Comparison of ENCODE assay signal across 11 mouse cellular contexts in genomic region chr5:92488408-92488807, GRCm38 (mm10). TPM values are rescaled to one million over a fixed set of nuclear protein-coding genes. Genes with fewer than 3 reads are reported as not detected.
A peak's percentile ranks its signal among the peaks of the same experiment; 100 is the strongest.
DNase-seq lines count a peak whose midpoint lies in the region; ATAC-seq and TF ChIP-seq lines count a peak whose summit lies in the region.
"Had no signal": no experiment of that assay in that cellular context is flagged by ENCODE, and none has a peak within 500 bp of the region (broad histone marks: within the 10 kb centered on the region; RNA-seq: fewer than 3 reads in every experiment).

No protein-coding gene starts in this region.

- peak overlapping the region; percentile 22; the same call in 1 of the 2 replicates for H3K27ac ChIP-seq in heart, adult 2 months
- peak overlapping the region; percentile 26; the same call in 1 of the 2 replicates for H3K27ac ChIP-seq in liver, postnatal 0 days (ENCODE audit: low read depth)
- no peak overlapping the region for H3K27ac ChIP-seq in liver, embryonic 12.5 days
- H3K27ac ChIP-seq in lung, embryonic 15.5 days, result peak overlapping the region; percentile 81
- H3K27ac ChIP-seq in hindbrain, embryonic 11.5 days (ENCODE audit: low read depth, low read length), result no peak overlapping the region
- H3K27ac ChIP-seq: hindbrain, embryonic 12.5 days had no signal

- H3K9me3 ChIP-seq in liver, postnatal 0 days (ENCODE audit: low read length), result no peaks in the 10 kb centered on the region; the same call in 1 of the 2 replicates
- H3K9me3 ChIP-seq in liver, embryonic 12.5 days (replicated peaks), result no peaks in the 10 kb centered on the region
- no peaks in the 10 kb centered on the region for H3K9me3 ChIP-seq in lung, embryonic 15.5 days
- no peaks in the 10 kb centered on the region for H3K9me3 ChIP-seq in hindbrain, embryonic 11.5 days (ENCODE audit: control insufficient read depth, low read length)

- intact Hi-C loops in heart, adult 2 months (cut with DNase I), result no loop called here

- no peak overlapping the region for H3K4me2 ChIP-seq in liver, postnatal 0 days (ENCODE audit: low read depth, low read length)
- H3K4me2 ChIP-seq in liver, embryonic 12.5 days, result no peak overlapping the region
- peak overlapping the region; percentile 25 for H3K4me2 ChIP-seq in lung, embryonic 15.5 days
- H3K4me2 ChIP-seq in hindbrain, embryonic 11.5 days (replicated peaks; ENCODE audit: low read depth, low read length), result no peak overlapping the region
- H3K4me2 ChIP-seq: hindbrain, embryonic 12.5 days; midbrain, embryonic 11.5 days had no signal

- H3K4me1 ChIP-seq in heart, adult 2 months (ENCODE audit: control insufficient read depth, insufficient read depth, low read length), result peaks cover 20% of the 10 kb centered on the region
- peaks cover 27% of the 10 kb centered on the region for H3K4me1 ChIP-seq in liver, postnatal 0 days (ENCODE audit: insufficient read depth)
- H3K4me1 ChIP-seq in liver, embryonic 12.5 days, result peaks cover 37% of the 10 kb centered on the region
- peaks cover 54% of the 10 kb centered on the region for H3K4me1 ChIP-seq in lung, embryonic 15.5 days
- H3K4me1 ChIP-seq in hindbrain, embryonic 11.5 days (replicated peaks; ENCODE audit: control insufficient read depth, insufficient read depth, low read length), result no peaks in the 10 kb centered on the region

- 22% methylated on average over 3 of the region's 3 CpGs for WGBS in heart, adult 2 months
- WGBS in liver, postnatal 0 days (ENCODE audit: insufficient replicate concordance), result 65% methylated on average over 3 of the region's 3 CpGs
- WGBS in liver, embryonic 12.5 days (ENCODE audit: insufficient replicate concordance), result 51% methylated on average over 3 of the region's 3 CpGs
- WGBS in lung, embryonic 15.5 days, result 34% methylated on average over 3 of the region's 3 CpGs
- 80% methylated on average over 3 of the region's 3 CpGs for WGBS in hindbrain, embryonic 11.5 days

- H3K36me3 ChIP-seq in heart, adult 2 months (ENCODE audit: control insufficient read depth, insufficient read depth, low read length), result peaks cover 9% of the 10 kb centered on the region
- peaks cover 12% of the 10 kb centered on the region for H3K36me3 ChIP-seq in liver, postnatal 0 days (replicated peaks; ENCODE audit: insufficient read depth, low read length)
- H3K36me3 ChIP-seq in liver, embryonic 12.5 days, result peaks cover 14% of the 10 kb centered on the region
- H3K36me3 ChIP-seq in lung, embryonic 15.5 days, result peaks cover 9% of the 10 kb centered on the region; the same call in 1 of the 2 replicates
- H3K36me3 ChIP-seq in hindbrain, embryonic 11.5 days (ENCODE audit: control insufficient read depth, insufficient read depth, low read length), result 0 out of 2 replicates have a peak, but pooled peaks cover 4% of the 10 kb centered on the region

- H3K79me2 ChIP-seq in heart, adult 2 months (replicated peaks; ENCODE audit: control insufficient read depth, insufficient read depth, low read length), result peaks cover 6% of the 10 kb centered on the region

- no peaks in the 10 kb centered on the region for H3K27me3 ChIP-seq in heart, adult 2 months (ENCODE audit: control insufficient read depth, insufficient read depth, low read length)
- no peaks in the 10 kb centered on the region for H3K27me3 ChIP-seq in liver, postnatal 0 days (ENCODE audit: insufficient read depth, low read length)
- H3K27me3 ChIP-seq in liver, embryonic 12.5 days (replicated peaks), result no peaks in the 10 kb centered on the region
- no peaks in the 10 kb centered on the region for H3K27me3 ChIP-seq in lung, embryonic 15.5 days
- no peaks in the 10 kb centered on the region for H3K27me3 ChIP-seq in hindbrain, embryonic 11.5 days (ENCODE audit: control insufficient read depth, insufficient read depth, low read length)
- H3K27me3 ChIP-seq: hindbrain, embryonic 12.5 days; Patski had no signal

- no peak for ATAC-seq in liver, postnatal 0 days
- no peak for ATAC-seq in liver, embryonic 12.5 days
- ATAC-seq in lung, embryonic 15.5 days (ENCODE audit: borderline replicate concordance, extremely low read depth, low FRiP score, low TSS enrichment), result peak; percentile 79
- ATAC-seq in hindbrain, embryonic 11.5 days (ENCODE audit: low FRiP score), result no peak
- ATAC-seq: Patski had no signal

- TF ChIP-seq CTCF in heart, adult 2 months (IDR thresholded peaks at IDR 0.05), result no peak
- no peak for TF ChIP-seq CTCF in liver, postnatal 0 days (IDR thresholded peaks at IDR 0.05; ENCODE audit: low read depth)

- DNase-seq in heart, adult 2 months, result no peak
- DNase-seq in heart, adult 8-10 months (ENCODE audit: low spot score), result no peak
- DNase-seq in liver, postnatal 0 days, result no peak
- peak; percentile 47 for DNase-seq in thymus, postnatal 25 days
- DNase-seq in hindbrain, embryonic 11.5 days (ENCODE audit: low spot score), result no peak
- DNase-seq in right cerebral cortex, postnatal 36 days (ENCODE audit: low spot score in 2 of 2), result no peak

- no peak overlapping the region for H3K9ac ChIP-seq in heart, adult 2 months (ENCODE audit: low read depth, low read length)
- no peak overlapping the region for H3K9ac ChIP-seq in liver, postnatal 0 days (replicated peaks)
- no peak overlapping the region for H3K9ac ChIP-seq in liver, embryonic 12.5 days
- H3K9ac ChIP-seq in lung, embryonic 15.5 days, result no peak overlapping the region
- H3K9ac ChIP-seq in hindbrain, embryonic 11.5 days (ENCODE audit: low read depth, low read length), result no peak overlapping the region
- H3K9ac ChIP-seq: hindbrain, embryonic 12.5 days had no signal

- TF ChIP-seq EP300 in heart, adult 2 months (IDR thresholded peaks at IDR 0.05; ENCODE audit: insufficient read depth, low read depth, low read length), result no peak
- TF ChIP-seq EP300 in liver, postnatal 0 days (IDR thresholded peaks at IDR 0.05; ENCODE audit: low read depth), result no peak

- H3K4me3 ChIP-seq in heart, adult 2 months, result no peak overlapping the region
- H3K4me3 ChIP-seq in liver, postnatal 0 days (ENCODE audit: low read depth, low read length), result no peak overlapping the region
- no peak overlapping the region for H3K4me3 ChIP-seq in liver, embryonic 12.5 days
- H3K4me3 ChIP-seq in lung, embryonic 15.5 days, result no peak overlapping the region
- H3K4me3 ChIP-seq in hindbrain, embryonic 11.5 days (ENCODE audit: low read depth, low read length), result no peak overlapping the region
- H3K4me3 ChIP-seq: hindbrain, embryonic 12.5 days had no signal

- TF ChIP-seq POLR2A in heart, adult 2 months (IDR thresholded peaks at IDR 0.05; ENCODE audit: insufficient read depth, low read depth, low read length), result no peak

RNA-seq across cellular contexts. Expression of gene Scarb2, which starts 18.2 kb away (rescaled TPM):
- total RNA-seq in heart, adult 2 months (2021), result 10 to 100 TPM; 76.7 to 85.9 TPM
- 38.5 and 74.6 TPM in 2 replicates for polyA plus RNA-seq in heart, adult 2 months (2012; rRNA removed)
- total RNA-seq in heart, adult 8-10 months (2022), result 10 to 100 TPM; 84.5 to 87.7 (median 86.8) TPM
- 16.3 and 16.5 TPM in 2 replicates for polyA plus RNA-seq in liver, postnatal 0 days (2015; fragmentation: Nextera tagmentation; extraction: Ambion mirVana)
- 4.2 and 4.3 TPM in 2 replicates for polyA plus RNA-seq in liver, embryonic 12.5 days (2016; fragmentation: Nextera tagmentation; extraction: Ambion mirVana)
- polyA plus RNA-seq in lung, embryonic 15.5 days (2015; fragmentation: Nextera tagmentation; extraction: Ambion mirVana), result 15.9 and 17.2 TPM in 2 replicates
- 11.2 and 11.7 TPM in 2 replicates for polyA plus RNA-seq in hindbrain, embryonic 11.5 days (2014; fragmentation: Nextera tagmentation; extraction: Ambion mirVana)

RNA-seq across cellular contexts. Expression of gene Nup54, which starts 53.4 kb away (rescaled TPM):
- 10 to 100 TPM; 14.5 to 20.9 TPM for total RNA-seq in heart, adult 2 months (2021)
- 11.1 and 19.9 TPM in 2 replicates for polyA plus RNA-seq in heart, adult 2 months (2012; rRNA removed)
- 10 to 100 TPM; 12.1 to 18.4 (median 16.2) TPM for total RNA-seq in heart, adult 8-10 months (2022)
- polyA plus RNA-seq in liver, postnatal 0 days (2015; fragmentation: Nextera tagmentation; extraction: Ambion mirVana), result 14.4 and 15.2 TPM in 2 replicates
- 49.0 and 49.2 TPM in 2 replicates for polyA plus RNA-seq in liver, embryonic 12.5 days (2016; fragmentation: Nextera tagmentation; extraction: Ambion mirVana)
- polyA plus RNA-seq in lung, embryonic 15.5 days (2015; fragmentation: Nextera tagmentation; extraction: Ambion mirVana), result 55.7 and 56.8 TPM in 2 replicates
- polyA plus RNA-seq in hindbrain, embryonic 11.5 days (2014; fragmentation: Nextera tagmentation; extraction: Ambion mirVana), result 67.5 and 69.3 TPM in 2 replicates

Comparison
In these comparisons a context has a peak if more than half of its experiments do, and no peak if none do; other contexts are left out.
1. H3K27ac ChIP-seq: peak in heart, adult 2 months (single experiment), liver, postnatal 0 days (single experiment) and lung, embryonic 15.5 days (single experiment); none in liver, embryonic 12.5 days (single experiment) and hindbrain, embryonic 11.5 days (single experiment).